Mouse (Mus musculus): Measurements from ENCODE around the gene Itga4.

The Itga4 gene

DNA sequence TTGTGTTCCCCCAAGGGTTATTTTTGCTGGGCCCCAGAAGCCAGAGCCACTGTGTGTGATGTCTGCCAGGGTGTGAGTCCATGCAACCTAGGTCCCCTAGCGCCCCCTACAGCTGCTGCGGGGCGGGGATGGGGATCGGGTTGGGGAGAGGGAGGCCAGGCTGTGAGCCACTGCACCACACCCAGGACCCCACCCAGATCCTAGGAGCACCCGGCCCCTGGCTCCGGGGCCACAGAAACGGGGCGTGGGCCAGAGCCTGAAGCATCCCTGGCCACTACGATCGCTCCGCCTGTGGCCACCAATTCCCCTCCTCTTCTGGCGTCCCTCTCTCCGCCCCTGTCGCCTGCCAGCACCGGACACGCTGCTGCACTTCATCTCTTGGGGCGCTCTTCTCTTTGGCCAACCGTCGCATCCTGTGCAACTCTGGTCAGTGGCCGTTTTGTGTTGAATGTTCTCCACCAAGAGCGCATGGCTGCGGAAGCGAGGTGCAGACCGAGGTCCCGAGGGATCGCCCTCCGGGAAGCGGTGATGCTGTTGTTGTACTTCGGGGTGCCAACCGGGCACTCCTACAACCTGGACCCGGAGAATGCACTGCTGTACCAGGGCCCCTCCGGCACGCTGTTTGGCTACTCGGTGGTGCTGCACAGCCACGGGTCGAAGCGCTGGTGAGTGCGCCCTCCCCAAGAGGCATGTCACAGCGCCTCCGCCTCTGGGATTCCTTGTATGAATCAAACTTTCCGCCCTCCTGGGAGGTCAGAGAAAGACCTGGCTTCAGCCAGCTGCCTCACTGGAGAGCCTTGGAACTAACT is at the start of gene Itga4:
Gene Itga4, plus strand, starts transcription at position 235 of the 809 bp plus-strand sequence.
- DNase-seq (ENCODE audit: low read depth, low spot score) = peak; percentile 56

DNA sequence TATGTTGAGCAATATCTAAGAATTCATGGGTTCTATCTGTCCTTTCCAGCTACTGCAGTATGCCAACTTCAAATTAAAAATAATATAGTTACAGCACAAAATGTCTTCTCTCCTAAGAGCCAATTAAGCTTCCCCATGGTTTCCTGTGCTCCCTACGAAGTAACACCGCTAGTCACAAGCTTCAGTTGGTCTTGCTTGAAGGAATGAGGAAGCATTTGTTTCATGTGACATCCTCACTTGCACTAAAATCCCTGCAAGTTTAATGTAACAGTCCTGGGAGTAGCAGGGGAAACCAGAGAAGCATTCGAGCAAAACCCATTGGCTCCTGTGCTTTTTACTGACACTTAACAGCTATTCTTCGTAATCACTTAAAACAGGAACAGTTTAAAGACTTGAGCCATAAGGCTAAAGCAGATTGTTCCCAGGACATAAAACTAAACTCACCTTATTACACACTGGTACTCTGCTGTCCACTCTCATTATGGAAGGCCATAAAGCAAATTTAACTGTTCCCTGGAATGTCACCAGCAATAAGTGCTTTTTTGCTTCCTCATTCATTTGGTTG is 49.0 kb upstream of the Itga4 start:
- DNase-seq (ENCODE audit: low read depth, low spot score) = peak; percentile 76

DNA sequence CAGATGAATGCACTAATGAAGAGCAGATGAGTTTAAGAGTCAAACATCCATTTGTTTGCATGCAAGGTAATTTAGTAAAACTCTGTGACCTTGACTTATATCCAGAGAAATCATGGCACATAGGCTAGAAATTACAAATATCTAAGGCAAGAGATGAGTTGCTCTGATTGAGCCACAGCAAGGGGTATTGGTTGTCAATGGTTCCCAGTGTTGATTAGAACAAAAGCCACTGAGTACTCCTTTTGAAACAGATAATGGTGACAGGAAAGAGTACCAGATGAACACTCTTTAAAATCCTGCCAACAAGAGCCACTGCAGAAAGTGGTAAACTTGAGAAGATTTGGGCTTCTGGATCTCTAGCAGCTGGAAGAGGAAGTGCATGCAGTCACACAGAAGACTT is 40.2 kb upstream of the Itga4 start:
- DNase-seq (ENCODE audit: low read depth, low spot score) = no peak

DNA sequence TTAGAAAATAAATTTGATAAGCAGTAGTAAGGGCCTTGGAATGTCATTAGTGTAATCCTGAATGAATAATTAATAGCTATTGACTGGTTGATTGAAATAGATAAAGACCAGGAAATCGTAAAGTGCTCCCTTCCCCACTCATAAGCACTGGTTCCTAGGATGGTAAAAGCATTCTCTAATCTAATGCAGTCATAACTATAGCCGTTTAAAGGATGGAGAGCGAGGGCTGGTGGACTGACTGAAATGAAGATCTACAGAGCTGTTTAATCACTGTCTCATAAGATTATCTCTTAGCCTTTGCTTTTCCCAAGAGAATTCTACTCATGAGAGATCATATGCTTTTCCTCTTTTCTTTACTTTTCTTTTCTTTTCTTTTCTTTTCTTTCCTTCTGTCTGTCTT is 39.7 kb upstream of the Itga4 start:
- DNase-seq (ENCODE audit: low read depth, low spot score) = no peak

DNA sequence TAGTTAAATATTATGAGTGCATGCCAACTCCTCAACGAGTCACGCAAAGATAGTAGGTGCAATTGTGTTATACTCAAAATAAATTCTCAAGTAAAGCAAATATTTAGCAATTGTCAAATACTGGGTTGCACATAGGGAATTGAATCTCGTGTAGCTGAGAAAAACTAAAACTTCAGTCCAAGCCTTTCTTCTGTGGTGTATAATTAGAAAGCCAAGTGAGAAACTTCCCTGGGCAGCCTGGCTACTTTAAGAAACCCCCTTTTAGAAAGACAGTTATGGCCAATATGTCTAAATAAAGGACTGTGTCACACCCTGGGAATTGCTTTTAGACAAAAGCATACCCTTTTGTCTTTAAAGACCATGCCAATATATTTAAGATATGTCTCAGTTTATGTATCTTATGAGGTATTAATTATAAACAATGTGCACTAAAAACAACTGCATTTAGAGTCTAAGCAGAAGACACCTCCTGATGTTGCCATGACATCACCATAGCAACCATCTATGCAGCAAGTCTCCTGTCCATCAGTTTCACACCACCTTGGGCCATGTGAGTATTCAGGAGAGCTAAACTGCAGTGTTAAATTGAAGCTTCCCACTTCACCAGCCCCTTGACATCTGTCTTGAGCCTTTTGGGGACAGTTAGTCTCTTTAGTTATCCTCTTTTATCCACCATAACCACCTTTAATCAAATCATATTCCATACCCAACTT is 30.4 kb upstream of the Itga4 start:
- no peak for DNase-seq (ENCODE audit: low read depth, low spot score)

DNA sequence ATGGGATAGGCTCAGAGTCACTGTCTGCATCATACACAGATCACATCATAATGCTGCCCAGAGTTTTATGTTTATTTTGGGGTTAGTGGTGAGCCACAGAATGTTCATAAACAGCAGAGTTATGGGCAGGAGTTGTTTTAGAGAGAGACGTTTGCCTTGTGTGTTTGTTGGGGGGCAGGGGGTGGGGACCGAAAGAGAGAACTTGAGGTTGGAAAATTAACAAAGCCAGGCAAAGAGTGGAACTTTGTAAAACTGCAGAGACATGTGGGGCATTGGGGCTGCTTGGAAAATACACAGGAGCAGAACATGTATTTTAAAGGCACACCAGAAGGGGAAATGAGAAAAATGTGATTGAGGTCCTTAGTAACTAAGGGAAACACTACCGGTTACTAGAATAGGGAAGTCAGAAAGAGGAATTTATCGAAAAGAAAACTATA is 27.4 kb upstream of the Itga4 start:
- no peak for DNase-seq (ENCODE audit: low read depth, low spot score)

DNA sequence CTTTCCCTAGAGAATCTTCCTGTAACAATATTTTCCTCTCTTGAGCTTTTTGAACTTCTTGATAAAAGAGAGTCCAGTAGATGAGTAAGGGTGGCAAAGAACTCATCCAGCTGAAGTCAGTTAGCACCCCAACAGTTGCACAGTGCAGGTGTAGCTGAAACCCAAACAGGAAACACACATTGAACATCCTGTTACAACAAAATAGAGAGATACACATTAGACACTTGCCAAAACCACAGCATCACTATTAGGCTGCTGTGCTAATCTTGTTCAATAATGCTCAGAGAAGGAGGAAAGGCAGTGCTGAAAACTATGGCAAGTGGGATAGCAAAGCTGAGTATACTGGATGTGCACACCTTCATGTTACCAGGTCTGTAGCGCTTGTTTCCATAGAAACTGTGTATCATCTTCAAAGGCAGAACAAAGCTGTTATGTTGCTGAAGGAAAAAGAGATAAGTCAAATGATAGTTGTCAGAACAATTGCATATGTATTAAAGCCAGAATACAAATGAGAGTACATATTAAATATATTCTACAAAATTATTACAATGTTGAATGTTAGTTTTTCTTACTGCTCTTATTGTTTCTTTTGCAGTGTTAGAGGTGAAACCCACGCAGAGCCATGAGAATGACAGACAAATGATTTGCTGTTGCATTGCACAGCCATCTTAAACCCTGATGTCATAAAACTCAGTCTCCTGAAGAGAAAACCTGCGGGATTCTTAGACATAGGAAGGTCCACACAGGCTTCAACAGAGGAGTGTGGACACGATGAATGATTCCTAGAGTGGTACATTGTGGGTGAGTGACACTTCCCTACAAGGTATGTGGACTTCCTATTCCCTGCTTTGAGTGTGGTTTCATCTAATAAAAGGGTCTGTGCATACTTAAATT is 23.9 kb upstream of the Itga4 start:
- DNase-seq (ENCODE audit: low read depth, low spot score) = no peak

DNA sequence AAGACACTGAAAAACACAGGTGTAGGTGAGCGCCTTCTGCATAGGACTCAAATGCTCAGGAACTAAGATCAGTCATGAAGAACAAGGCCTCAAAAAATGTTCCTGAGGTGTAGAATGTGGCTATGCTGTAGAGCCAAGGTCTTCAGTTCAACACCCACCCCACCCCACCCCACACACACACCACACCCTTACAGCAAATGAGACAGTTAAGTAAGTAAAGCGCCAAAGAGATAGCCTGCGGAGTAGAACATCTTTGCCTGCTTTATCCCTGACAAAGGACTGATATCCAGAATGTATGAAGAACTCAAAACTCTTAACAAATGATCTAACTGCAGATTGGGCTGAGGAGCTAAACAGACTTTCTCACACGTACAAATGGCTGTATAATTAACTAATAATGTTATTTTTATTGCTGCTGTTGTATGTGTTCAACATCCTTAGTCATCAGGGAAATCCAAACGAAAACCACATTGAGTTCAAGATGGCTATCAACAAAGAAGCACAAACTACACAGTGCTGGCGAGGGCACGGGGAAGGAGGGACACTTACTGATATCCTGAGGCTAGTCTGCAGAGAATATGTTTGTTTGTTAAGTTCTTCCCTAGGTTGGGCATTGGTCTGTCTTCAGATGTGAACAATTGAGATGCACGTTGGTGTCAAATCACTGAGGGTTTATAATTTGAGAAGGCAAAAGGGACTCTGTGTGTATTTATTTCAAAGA is 19.3 kb upstream of the Itga4 start:
- no peak for DNase-seq (ENCODE audit: low read depth, low spot score)

DNA sequence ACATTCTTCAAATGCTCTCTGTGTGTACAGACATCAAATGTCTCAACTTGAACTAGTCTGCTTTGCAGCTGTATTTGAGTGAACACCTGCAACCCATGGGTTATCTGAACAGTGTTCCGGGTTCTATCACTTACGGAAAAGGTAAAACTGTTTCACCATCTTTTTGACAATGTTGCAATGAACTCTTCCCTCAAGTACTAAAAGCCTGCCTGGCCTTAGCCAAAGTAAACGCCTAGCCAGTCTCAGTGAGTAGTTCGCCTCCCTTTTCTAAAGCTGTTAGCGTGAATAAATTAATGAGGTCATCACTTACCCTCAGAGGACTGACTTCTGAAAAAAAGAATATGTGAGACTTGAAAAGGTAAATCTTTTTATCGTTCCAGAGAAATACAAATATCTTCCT is 18.0 kb upstream of the Itga4 start:
- no peak for DNase-seq (ENCODE audit: low read depth, low spot score)

DNA sequence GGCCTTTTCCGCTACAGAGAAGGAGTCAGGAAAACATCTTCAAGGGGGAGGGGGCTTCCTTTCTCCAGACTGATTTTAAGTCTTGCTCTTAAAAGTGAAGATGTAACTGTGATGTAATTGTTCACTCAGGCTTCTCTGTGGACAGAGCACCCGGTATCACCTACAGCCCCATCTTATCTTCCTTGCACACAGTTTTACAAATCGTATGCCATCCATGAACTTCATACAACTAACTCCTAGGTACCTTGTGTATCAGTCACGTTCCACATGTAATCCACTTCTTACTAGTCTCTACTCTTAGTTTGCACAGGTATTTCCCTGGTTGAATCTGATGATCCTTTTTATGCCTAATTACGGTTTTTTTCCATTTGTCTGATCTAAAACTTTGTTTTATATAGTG is 10.9 kb upstream of the Itga4 start:
- no peak for DNase-seq (ENCODE audit: low read depth, low spot score)

DNA sequence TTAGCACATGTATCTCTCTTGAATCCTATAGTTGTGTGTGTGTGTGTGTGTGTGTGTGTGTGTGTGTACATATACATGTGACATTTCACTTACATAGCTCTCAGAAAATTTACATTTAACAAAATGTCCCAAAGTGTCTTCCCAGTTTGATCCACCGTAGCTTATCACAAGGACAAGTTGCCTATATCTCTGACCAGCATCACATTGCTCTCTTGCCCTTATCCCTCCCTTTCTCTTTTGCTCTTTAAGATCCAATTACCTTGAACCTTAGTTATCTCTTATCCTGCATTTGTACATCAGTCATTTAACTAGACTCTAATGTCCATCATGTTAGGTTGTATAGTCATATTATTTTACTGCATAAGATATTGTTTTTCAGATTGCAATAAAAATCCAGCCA is 10.5 kb upstream of the Itga4 start:
- no peak for DNase-seq (ENCODE audit: low read depth, low spot score)

DNA sequence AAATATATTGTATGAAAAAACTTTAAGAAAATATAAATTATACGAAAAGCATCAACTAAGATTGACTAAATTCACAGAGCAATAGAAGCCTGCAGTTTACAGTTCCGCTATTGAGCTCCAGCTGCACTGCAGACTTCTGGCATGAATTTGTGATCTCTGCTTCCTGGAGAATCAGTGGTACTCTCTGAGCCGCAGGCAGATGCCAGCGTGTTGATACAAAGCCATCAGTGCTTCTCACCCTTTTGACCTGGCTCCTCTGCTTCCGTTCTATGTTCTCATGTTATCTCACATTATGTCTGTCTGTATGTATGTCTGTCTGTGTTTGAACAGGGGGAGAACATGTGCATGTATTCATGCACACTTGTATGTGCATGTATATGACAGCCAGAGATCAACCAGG is 6.9 kb upstream of the Itga4 start:
- DNase-seq (ENCODE audit: low read depth, low spot score) = no peak

DNA sequence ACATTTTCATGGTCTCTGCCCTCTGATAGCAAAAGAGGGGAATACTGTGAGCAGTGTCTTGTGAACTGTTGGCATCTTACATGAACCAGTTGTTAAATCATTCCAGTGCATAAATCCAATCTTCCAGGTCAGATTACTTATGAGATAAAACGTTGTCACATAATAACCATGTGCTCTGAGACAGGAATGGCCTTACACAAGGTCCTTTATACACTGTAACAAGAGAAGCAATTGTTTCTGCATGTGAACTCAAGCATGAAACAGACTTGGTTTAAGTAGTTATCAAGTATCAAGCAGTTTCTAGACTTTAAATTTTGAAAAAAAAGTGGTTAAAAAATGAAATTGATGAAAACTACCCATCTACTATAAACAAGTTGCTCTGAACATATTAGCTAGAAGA is 4.7 kb upstream of the Itga4 start:
- DNase-seq (ENCODE audit: low read depth, low spot score) = no peak

DNA sequence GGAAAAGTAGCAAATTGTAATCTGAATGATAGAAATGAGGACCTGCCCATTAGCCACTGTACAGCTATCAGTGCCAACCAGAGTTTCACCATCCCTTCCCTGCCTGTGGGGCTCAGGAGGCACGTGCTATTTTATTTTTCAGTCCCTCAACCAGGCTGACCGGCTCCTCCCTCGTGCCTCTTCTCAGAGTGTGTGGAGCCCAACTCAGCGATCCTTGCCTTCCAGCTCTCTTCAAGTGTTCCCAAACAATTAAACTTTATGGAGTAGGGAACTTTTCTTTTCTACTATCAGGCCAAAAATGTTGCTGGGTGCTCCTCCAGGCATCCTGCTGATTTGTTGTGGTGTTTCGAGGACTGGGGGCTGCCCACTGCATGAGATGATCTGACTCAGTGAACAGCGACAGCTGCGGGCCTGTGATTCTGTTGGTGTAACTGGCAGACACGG is 1.4 kb upstream of the Itga4 start:
- DNase-seq (ENCODE audit: low read depth, low spot score) = no peak

DNA sequence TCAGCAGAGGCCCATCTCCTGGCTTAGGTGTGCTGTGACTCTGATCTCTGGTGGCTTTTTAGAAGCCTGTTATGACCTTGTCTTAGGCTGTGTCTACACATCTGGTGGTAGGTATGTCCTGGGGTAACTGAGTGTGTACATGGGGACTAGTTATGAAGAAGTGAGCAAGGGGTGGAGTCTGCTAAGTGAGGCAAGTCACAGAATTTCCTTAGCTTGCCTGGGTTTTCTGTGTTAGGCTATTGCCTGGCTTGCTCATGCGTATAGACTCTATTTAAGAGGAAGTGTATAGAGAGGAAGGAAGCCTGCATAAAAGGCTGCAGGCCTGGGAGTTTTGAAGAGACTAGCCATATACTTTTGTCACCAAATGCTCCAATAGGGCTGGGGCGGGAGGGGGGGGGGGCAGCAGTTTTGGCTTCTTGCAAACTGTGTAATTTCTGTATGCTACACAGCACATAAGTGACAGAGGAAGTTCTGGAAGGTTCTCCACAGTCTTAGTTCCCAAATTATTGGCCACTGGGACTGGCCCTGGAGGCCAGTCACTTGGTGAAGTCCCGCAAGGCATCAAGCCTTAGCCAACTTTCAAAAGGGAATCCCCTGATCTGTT is 536 bp upstream of the Itga4 start:
- DNase-seq (ENCODE audit: low read depth, low spot score) = no peak

DNA sequence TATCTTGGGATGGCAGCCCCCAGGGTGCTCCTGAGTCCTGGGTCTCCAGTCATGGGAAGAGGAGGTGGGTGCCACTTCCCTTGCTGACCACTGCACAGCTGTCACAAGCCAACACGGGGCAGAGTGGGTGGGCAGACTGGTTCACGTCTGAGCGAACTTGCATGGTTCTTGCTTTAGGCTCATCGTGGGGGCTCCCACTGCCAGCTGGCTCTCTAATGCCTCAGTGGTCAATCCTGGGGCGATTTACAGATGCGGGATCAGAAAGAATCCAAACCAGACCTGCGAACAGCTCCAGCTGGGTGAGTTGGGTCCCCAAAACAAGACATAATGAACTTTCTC is 744 bp downstream of the Itga4 start:
- DNase-seq (ENCODE audit: low read depth, low spot score) = no peak

DNA sequence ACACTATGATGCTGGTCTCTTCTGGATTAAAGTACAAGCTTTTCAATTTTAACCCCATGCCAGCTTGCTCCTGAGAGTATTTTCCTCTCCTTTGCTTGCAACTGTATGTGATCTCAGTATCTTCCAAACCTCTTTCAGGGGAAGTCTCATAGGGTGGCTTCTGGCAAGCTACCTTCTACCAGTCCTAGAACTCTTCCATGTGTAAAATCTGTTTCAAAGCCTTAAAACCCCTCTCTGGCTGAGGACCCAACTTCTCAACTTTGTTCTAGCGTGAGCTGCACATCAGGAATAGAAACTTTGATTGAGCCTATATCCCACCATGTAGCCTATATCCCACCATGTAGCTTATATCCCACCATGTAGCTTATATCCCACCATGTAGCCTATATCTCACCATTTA is 1.1 kb downstream of the Itga4 start:
- no peak for DNase-seq (ENCODE audit: low read depth, low spot score)

DNA sequence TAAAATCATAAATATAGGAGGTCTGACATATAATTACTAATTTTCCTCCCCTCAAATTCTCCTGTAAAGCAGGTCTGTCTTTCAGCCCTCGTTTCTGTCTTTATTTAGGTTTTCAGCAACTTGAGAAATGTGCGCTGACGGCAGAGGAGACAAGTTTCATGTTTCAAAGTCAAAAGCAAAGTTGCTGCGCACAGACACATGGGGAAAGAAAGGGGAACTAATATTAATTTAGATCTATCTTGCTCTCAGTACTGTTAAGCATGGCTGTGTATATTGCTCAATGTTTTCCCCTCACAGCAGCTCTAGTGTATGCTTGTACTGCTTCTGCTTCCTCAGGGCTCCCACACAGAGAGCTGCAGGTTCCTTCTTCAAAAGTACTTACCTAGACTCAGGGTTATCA is 1.7 kb downstream of the Itga4 start:
- DNase-seq (ENCODE audit: low read depth, low spot score) = no peak

DNA sequence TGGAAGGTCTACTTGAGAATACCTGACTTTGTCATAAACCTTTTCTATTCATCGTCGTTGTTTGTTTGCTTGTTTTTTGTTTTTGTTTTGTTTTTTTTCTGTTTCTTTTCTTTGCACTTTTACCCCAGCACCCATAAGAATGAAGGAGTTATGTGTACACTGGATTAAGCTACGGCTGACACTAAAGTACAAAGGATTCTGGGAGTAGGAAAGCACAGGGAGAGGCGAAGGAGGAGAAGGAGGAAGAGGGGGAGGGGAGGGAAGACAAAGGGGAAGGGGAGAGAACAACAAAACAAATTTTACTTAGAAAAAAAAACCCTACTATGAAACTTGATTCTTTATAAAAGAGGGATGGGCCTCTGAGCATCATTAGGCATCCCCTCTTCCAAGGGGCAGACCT is 2.2 kb downstream of the Itga4 start:
- DNase-seq (ENCODE audit: low read depth, low spot score) = no peak

DNA sequence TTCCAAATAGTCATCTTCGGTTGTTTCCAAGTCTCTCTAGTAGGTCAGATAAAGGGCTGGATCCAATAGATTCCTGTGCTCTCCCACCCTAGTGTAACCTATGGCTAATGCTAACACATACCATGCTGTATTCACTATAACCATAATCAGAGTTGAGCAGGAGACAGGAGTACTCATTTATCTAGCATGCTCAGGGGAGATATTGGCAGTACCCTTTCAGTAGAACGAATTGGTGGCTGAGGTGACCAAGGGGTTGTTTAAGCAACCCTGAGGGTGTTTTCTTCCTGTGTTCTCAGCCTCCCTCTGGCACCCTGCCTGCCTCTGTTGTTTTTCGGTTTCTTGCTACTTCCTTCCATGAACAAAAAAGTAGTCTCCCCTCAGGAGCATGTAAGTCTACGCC is 4.1 kb downstream of the Itga4 start:
- no peak for DNase-seq (ENCODE audit: low read depth, low spot score)

DNA sequence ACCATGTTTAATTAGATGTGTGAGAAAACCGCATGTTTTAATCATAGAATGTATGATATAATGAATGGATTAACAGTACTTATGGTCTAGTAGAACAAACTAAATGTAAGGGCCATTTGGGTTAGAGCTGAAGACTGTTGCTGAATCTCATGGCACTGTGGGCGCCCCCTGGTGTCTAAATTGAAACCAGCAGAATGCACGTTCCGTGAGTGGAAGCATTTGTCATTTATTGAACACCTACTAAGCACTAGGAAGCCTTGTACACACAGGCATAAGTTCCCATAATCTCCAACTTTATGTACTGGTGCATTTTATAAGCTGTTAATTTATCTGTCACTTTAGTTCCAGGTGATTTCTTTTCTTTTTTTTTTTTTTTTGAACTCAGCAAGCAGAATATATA is 10.4 kb downstream of the Itga4 start:
- peak; percentile 28 for DNase-seq (ENCODE audit: low read depth, low spot score)

Measured in forelimb bud, embryonic 11.5 days (tissue).